Mouse (Mus musculus) mouse trophoblast stem cell (cell line): ENCODE results near the gene Chd5.

ENCODE experiments used
- in situ Hi-C, 2 experiments: fragments of 300-500 bp; cut with MseI, MboI; formaldehyde crosslinking; loops; 2 replicates in 1 of 2; 3 replicates in 1 of 2; pipeline ENCODE4 v1.15.1; 2025

Gene Chd5

GRCm38 (mm10) chr4:152315498-152316213 lies 22.8 kb upstream of the Chd5 start:
- in situ Hi-C loops: no loop called here

- in situ Hi-C loops: no loop called here
These were observed 20.8 kb upstream of the Chd5 start for GRCm38 (mm10) chr4:152317631-152318033.

GRCm38 (mm10) chr4:152318517-152319234 lies 19.8 kb upstream of the Chd5 start, which contains the start of gene Rnf207:
Gene Rnf207 (minus strand): TSS chr4:152318993.
- in situ Hi-C loops: no loop called here

DNA sequence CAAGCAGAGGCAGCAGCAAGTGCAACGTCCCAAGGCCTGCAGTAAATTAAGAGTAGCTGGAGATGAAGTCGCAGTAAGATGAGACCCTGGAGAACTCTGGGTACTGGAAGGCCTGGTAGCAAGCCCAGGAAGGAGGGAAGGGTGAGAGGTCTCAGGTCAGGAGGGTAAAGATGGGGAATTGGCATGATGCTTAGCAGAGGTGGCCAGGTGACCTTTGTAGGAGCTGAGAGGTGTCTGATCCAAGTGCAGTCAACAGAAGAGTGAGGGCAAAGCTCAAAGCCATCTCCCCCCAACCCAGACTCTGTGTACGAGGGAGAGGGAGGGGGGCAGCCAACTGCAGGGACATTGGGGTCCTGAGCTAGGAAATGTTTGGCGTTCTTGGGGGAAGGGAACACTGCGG lies 17.0 kb upstream of the Chd5 start:
- in situ Hi-C loops: no loop called here

- in situ Hi-C loops: loop anchor here in 1 of 2 experiments (25.0 kb wide), 1 partner anchor 1637 kb away; the partner anchor contains the start of gene A430005L14Rik
These were observed 13.5 kb upstream of the Chd5 start for GRCm38 (mm10) chr4:152324641-152325562.

DNA sequence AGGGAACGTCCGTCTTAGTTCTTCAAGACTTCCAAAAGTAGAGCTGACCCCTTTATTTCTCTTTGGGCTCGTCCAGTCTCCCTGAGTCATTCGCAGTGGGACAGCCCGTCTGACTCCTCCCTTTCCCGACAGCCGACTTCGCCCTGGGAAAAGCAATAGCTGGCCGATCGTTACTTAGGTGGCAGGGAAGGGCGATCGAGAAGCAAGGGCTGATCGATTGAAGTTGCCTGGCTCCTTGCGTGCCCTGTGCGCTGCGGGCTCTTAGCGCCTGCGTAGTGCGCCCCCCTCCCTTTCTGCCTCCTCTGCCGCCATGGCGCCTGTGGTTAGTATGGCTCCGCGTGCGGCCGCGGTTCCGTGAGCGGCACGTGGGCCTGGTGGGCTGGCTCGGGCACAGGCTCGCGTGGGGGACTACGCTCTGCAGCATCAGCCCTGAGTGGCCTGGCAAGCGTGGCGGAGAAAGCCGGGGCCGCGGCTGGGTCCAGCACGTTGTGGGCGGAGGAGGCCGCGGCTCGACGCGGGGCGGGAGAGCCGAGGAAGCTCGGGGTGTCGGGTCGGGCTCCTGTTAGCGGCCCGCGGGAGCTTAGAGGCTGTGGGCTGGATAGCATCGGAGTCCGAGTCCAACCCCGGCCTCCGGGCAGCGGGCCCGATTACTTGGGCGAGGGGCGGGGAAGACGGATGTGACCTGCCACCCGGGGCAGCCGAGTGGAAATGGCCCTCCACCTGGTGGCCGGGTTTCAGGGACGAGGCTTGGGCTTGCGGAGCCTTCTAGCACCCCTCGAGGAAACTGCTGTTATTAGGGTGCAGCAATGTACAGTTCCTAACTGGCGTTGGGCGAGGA lies 12.7 kb upstream of the Chd5 start, which contains the start of gene Rpl22:
TSS of gene Rpl22 (plus strand) at position 169 of the 838 bp plus-strand sequence.
- in situ Hi-C loops: loop anchor here in 1 of 2 experiments (25.0 kb wide), 1 partner anchor 1637 kb away; the partner anchor contains the start of gene A430005L14Rik

GRCm38 (mm10) chr4:152326543-152326942 lies 11.9 kb upstream of the Chd5 start:
- in situ Hi-C loops: loop anchor here in 1 of 2 experiments (25.0 kb wide), 1 partner anchor 1636 kb away; the partner anchor contains the start of gene A430005L14Rik

GRCm38 (mm10) chr4:152328691-152329090 lies 9.8 kb upstream of the Chd5 start:
- in situ Hi-C loops: loop anchor here in 1 of 2 experiments (25.0 kb wide), 1 partner anchor 1634 kb away; the partner anchor contains the start of gene A430005L14Rik

DNA sequence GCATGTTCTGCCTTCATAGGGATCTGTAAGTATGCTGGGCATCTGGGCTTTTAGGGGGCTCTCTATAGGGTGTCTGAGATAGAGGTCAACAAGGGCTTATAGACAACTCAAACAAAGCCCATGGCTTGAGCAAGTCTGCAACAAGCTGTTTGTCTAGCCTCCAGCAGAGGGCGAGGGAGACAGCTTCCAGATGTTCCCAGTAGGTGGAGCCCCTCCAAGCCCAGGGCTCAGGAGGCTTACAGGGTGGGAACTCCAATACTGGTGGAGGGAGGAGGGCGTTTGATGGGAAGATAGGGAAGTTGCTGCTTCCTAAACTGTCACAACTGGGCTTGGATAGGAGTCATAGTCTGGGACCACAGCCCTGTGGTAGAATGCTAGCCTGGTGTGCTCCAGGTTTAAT lies 5.5 kb upstream of the Chd5 start:
- in situ Hi-C loops: loop anchor here in 1 of 2 experiments (25.0 kb wide), 1 partner anchor 1629 kb away; the partner anchor contains the start of gene A430005L14Rik

DNA sequence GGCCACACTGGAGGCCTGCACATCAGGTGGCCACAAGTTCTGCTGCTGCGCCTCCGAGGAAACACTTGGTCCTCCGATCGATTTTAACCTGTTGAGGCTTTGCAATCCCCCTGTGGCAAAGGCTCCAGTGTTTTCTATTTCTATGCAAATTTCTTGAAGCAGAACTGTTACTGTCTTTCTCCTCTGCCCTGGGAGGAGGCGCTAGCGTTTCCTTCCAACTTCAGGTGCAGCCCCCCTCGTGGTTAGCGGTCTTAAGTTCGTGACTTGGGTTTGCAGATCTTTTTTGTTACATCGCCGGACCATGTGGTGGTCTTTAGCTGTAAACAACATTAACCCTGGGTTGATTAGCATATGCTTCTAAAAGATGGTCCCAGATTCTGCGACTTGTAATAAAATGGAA lies 4.9 kb upstream of the Chd5 start:
- in situ Hi-C loops: loop anchor here in 1 of 2 experiments (25.0 kb wide), 1 partner anchor 1629 kb away; the partner anchor contains the start of gene A430005L14Rik

GRCm38 (mm10) chr4:152337772-152338171 lies 679 bp upstream of the Chd5 start:
- in situ Hi-C loops: loop anchor here in 1 of 2 experiments (25.0 kb wide), 1 partner anchor 1625 kb away; the partner anchor contains the start of gene A430005L14Rik

GRCm38 (mm10) chr4:152339293-152339790 lies 891 bp downstream of the Chd5 start:
- in situ Hi-C loops: loop anchor here in 1 of 2 experiments (25.0 kb wide), 1 partner anchor 1623 kb away; the partner anchor contains the start of gene A430005L14Rik

DNA sequence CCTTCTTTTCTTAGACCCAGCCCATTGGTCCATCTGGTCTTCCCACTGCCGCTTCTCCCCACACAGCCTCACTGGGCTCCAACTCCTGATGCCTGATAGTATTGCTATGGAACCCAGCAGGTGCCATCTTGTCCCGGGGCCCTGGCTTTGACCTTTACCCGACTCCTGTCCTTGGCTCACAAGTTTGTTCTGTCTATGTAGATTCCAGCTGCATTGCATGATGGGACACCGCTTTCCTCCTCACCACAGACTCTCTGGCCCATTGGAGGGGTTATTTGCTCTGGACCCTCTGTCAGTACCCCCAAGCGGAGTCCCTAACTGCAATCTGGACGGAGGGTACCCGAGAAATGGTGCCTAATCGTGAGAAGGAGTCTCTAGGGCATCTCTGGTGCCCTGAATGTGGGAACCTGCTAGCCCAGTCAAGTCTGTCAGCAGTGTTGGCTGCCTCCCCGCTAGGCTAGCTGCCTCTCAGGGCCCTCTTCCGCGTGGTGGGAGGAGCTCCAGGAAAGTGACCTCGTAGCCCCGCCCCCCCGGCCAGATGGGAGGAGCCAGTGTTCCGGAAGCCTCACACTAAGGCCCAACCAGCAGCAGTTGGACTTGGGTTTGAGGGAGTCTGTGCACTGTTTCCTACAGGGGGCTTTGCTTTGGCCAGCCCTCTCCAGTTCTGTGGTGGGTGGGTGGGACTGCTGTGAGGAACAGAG lies 2.3 kb downstream of the Chd5 start:
- in situ Hi-C loops: loop anchor here in 1 of 2 experiments (25.0 kb wide), 1 partner anchor 1622 kb away; the partner anchor contains the start of gene A430005L14Rik

- in situ Hi-C loops: loop anchor here in 1 of 2 experiments (25.0 kb wide), 1 partner anchor 1619 kb away; the partner anchor contains the start of gene A430005L14Rik
These were observed 4.8 kb downstream of the Chd5 start for GRCm38 (mm10) chr4:152343296-152343695.

GRCm38 (mm10) chr4:152344651-152345050 lies 6.2 kb downstream of the Chd5 start:
- in situ Hi-C loops: loop anchor here in 1 of 2 experiments (25.0 kb wide), 1 partner anchor 1618 kb away; the partner anchor contains the start of gene A430005L14Rik

DNA sequence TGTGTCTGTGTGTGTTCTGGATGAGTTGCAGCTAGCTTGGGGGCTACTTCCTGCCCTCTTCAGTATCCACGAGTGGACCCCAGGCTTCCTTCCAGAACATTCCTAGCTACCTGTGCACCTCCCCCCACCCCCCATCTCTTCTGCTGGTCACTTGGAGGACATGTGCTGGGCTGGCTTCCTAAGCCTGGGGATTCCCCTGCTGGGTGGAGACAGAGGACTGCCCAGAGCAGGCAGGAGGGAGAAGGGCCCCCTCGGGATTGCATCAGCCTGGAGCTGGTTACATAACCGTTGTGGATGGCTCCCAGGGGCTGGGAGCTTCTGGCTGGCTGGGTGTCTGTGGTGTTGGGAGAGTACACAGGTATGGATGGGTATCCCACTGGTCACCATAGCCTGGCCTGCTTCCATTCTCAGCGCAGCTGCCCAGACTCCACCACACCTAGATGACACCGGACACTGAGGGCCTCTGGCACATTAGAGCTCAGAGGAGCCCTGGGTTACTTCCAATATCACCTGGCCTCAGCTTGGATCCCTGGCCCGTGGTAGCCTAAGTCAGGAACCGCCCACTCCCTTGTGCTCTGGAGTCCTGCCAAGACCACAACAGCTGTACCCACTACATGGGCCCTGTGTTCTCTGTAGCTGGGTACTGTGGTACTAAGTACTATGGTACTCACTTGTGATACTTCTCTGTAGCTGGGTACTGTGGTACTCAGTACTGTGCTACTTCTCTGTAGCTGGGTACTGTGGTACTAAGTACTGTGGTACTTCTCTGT lies 6.9 kb downstream of the Chd5 start:
- in situ Hi-C loops: loop anchor here in 1 of 2 experiments (25.0 kb wide), 1 partner anchor 1617 kb away; the partner anchor contains the start of gene A430005L14Rik

- in situ Hi-C loops: loop anchor here in 1 of 2 experiments (25.0 kb wide), 1 partner anchor 1612 kb away; the partner anchor contains the start of gene A430005L14Rik
These were observed 11.5 kb downstream of the Chd5 start for GRCm38 (mm10) chr4:152349837-152350381.
